Mouse (Mus musculus): ENCODE data around the gene Syt1. TPM values are rescaled to one million over a fixed set of nuclear protein-coding genes. Genes with fewer than 3 reads are reported as not detected.

Gene Syt1
- polyA plus RNA-seq, 1 experiment from 2014 or later: 116 TPM

DNA sequence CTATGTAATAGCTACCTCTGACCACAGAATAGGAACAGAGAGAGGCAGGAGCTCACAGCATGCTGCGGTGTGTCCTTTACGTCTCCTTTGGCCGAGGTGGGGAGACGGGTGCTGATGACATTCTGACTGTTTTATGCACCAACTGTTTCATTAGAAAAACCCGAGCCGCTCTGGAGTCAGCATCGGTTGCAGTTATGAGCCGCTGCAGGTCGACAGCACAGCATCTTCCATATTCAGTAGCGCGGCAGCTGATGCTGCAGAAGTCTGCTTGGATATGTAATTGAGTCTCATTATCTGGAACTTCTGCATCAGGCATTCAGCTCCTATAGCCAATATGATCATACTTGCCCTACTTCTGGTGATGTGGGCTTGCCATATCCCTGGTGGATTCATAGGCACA, 485.3 kb downstream of the Syt1 start:
- no peak for ATAC-seq (ENCODE audit: low FRiP score)
- H3K27ac ChIP-seq: peak overlapping the region; percentile 43; the same call in 1 of the 2 replicates
- 77% methylated on average over 11 of the region's 11 CpGs for WGBS

DNA sequence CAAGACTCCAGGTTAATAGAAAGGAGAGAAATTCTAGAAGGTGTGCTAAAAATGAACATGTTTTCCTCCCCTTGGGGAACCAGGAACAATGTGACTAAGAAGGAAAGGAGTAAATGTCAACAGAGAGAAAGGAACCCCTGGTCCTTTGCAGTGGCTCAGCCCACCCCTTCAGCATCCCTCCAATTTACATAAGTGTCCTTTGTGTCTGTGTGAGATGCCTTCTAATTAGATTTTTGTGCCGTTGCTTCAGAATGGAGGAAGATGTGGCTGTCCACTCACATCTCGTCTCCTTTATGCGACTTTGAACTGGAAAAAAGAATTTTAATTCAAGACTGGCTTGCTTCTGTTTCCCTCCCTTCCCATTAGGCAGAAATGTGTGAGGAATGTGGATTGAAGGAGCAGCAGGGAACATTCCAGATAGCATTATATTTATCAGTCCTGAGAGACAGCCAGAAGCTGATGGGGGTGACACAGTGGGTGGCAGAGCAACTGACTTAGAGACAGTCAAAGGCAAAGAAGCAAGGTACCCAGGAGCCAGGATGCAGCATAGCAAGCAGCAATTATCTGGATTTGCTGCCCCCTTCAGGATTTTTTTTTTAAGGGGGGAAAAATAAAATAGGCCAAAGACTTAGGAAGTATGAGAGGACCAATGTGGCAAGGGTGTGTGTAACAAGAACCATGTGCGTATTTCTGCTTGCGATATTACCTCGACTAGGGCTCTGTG, 486.3 kb downstream of the Syt1 start:
- Histone ChIP-seq H3K27ac (peak overlapping the region; percentile 21; the same call in 1 of the 2 replicates), H3K36me3 (replicated peaks; ENCODE audit: control insufficient read depth, insufficient read depth) (no peaks in the 10 kb centered on the region), H3K4me1 (replicated peaks; ENCODE audit: control insufficient read depth, insufficient read depth, low read length) (no peaks in the 10 kb centered on the region; the same call in 1 of the 2 replicates), H3K27me3 (ENCODE audit: control insufficient read depth, insufficient read depth, low read length) (no peaks in the 10 kb centered on the region), H3K9ac (no peak overlapping the region), H3K4me3 (replicated peaks; ENCODE audit: low read length) (no peak overlapping the region), H3K4me2 (replicated peaks) (no peak overlapping the region), H3K9me3 (ENCODE audit: control insufficient read depth, low read length) (no peaks in the 10 kb centered on the region)
- ATAC-seq (ENCODE audit: low FRiP score) (peak; percentile 68; the same call in 1 of the 2 replicates), DNase-seq (ENCODE audit: low spot score) (no peak)
- WGBS: 43% methylated on average over 6 of the region's 6 CpGs

More for the DNA sequence above, 485.3 kb downstream of the Syt1 start:
- Histone ChIP-seq H3K4me1 (replicated peaks; ENCODE audit: control insufficient read depth, insufficient read depth, low read length) (no peaks in the 10 kb centered on the region; the same call in 1 of the 2 replicates), H3K9me3 (ENCODE audit: control insufficient read depth, low read length) (no peaks in the 10 kb centered on the region), H3K27me3 (ENCODE audit: control insufficient read depth, insufficient read depth, low read length) (no peaks in the 10 kb centered on the region), H3K36me3 (replicated peaks; ENCODE audit: control insufficient read depth, insufficient read depth) (no peaks in the 10 kb centered on the region), H3K4me2 (replicated peaks) (no peak overlapping the region), H3K4me3 (replicated peaks; ENCODE audit: low read length) (no peak overlapping the region), H3K9ac (no peak overlapping the region)
- no peak for DNase-seq (ENCODE audit: low spot score)

DNA sequence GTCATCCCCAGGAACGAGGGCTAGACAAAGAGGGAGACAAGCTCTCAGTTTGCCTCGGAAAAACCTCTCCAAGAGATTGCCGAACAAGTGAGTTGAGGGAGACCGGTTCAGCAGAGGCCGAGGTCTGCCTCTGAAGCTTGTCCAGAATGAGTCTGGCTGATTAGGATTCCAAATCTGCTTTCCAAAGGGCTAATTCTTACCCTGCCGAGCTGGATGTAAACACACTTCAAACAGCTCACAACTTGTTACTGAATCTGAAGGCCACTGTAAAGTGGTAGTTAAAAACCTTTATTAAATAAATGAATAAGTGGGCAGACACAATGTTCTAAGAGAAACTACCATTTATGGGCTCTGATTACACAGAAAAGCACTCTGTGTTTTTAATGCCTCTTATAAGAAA, 491.6 kb downstream of the Syt1 start:
- H3K36me3 ChIP-seq (replicated peaks; ENCODE audit: control insufficient read depth, insufficient read depth): no peaks in the 10 kb centered on the region
- H3K4me2 ChIP-seq (replicated peaks): no peak overlapping the region
- ATAC-seq (ENCODE audit: low FRiP score): no peak
- H3K9ac ChIP-seq: no peak overlapping the region
- H3K9me3 ChIP-seq (ENCODE audit: control insufficient read depth, low read length): no peaks in the 10 kb centered on the region
- no peaks in the 10 kb centered on the region for H3K27me3 ChIP-seq (ENCODE audit: control insufficient read depth, insufficient read depth, low read length)
- H3K27ac ChIP-seq: no peak overlapping the region
- WGBS: 56% methylated on average over 6 of the region's 6 CpGs
- no peaks in the 10 kb centered on the region; the same call in 1 of the 2 replicates for H3K4me1 ChIP-seq (replicated peaks; ENCODE audit: control insufficient read depth, insufficient read depth, low read length)
- no peak for DNase-seq (ENCODE audit: low spot score)
- H3K4me3 ChIP-seq (replicated peaks; ENCODE audit: low read length): no peak overlapping the region

DNA sequence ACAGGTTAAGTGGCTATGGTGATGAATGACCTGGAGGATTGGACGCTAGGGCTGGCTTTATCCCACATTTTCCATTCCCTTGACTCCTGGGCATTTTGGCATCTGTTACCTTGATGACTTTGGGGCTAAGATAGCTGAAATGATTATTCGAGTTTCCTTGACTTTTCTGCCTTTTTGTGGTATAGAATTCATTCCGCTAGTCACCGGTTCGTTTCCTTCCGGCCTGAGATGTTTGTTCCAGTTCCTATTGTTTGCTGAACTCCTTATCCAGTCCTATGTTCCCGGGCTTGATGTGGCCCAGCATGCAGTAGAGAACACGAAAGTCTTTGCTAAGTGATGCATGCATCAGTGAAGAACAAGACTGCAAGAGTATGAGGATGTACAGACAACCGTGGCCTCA, 493.7 kb downstream of the Syt1 start:
- Histone ChIP-seq H3K9ac (no peak overlapping the region), H3K27ac (no peak overlapping the region), H3K27me3 (ENCODE audit: control insufficient read depth, insufficient read depth, low read length) (no peaks in the 10 kb centered on the region), H3K4me2 (replicated peaks) (no peak overlapping the region), H3K36me3 (replicated peaks; ENCODE audit: control insufficient read depth, insufficient read depth) (no peaks in the 10 kb centered on the region), H3K4me1 (replicated peaks; ENCODE audit: control insufficient read depth, insufficient read depth, low read length) (no peaks in the 10 kb centered on the region), H3K4me3 (replicated peaks; ENCODE audit: low read length) (no peak overlapping the region), H3K9me3 (ENCODE audit: control insufficient read depth, low read length) (no peaks in the 10 kb centered on the region)
- DNase-seq (ENCODE audit: low spot score) (no peak), ATAC-seq (ENCODE audit: low FRiP score) (no peak)
- 74% methylated on average over 9 of the region's 9 CpGs for WGBS

DNA sequence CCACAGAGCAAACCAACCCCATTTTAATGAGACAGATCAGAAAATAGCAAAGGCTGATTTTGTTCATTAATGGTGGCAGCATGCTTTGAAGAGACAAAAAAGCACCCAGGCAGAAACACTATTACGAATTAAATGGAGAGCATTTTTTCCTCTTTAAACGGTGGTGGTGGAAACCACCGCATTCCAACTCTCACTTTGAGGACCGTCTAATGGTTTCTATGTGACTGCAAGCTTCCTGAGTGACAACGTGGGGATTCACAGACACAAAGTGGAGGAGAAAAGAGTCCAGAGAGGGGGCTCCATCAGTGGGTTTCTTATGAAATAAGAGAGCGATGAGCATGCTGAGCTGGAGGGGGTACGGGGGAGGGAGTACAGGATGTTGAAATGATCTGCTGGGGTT, 496.1 kb downstream of the Syt1 start:
- DNase-seq (ENCODE audit: low spot score) (no peak), ATAC-seq (ENCODE audit: low FRiP score) (no peak)
- H3K9me3 ChIP-seq (ENCODE audit: control insufficient read depth, low read length): no peaks in the 10 kb centered on the region
- WGBS: 56% methylated on average over 7 of the region's 7 CpGs
- H3K9ac ChIP-seq: no peak overlapping the region
- H3K27me3 ChIP-seq (ENCODE audit: control insufficient read depth, insufficient read depth, low read length): no peaks in the 10 kb centered on the region
- H3K4me3 ChIP-seq (replicated peaks; ENCODE audit: low read length): no peak overlapping the region
- H3K4me2 ChIP-seq (replicated peaks): no peak overlapping the region
- H3K27ac ChIP-seq: no peak overlapping the region
- no peaks in the 10 kb centered on the region for H3K36me3 ChIP-seq (replicated peaks; ENCODE audit: control insufficient read depth, insufficient read depth)
- no peaks in the 10 kb centered on the region for H3K4me1 ChIP-seq (replicated peaks; ENCODE audit: control insufficient read depth, insufficient read depth, low read length)

DNA sequence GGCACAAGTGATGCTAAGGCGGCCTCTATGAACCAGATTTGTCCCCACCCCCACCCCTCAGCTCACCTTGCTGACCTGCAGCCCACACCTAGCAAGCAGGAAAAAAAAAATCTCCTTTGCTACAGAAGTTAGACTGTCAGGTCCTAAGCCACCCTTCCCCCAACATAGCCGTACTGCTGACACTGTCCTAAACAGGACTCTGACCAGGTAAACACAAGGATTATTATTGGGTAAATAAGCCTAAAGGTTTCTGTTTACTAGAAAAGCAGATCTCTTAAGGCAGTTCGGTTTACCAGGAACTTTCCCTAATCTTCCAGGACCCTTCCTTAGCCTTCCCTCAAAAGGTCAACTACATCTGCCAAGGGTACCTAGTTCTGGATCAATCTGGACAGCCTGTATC, 501.2 kb downstream of the Syt1 start:
- no peaks in the 10 kb centered on the region for H3K27me3 ChIP-seq (ENCODE audit: control insufficient read depth, insufficient read depth, low read length)
- WGBS: 86% methylated on average over 3 of the region's 3 CpGs

DNA sequence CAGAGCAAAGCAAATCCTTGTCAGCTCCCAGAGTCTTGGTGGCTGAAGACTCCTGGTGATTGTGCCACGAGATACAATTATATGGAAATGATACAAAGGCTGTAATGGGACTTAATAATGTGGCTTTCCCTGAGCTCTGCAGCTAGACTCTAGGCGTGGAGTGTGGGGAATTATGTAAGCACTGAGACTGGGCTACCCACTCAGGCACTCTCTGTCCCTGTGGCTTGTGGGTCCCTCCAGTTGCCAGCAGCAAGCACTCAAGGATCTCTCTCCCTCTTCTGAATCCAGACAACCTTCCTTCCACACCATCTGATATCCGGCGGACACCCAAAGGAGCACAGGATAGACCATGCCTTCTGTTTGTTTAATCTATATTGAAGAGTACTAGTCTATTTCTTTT, 503.9 kb downstream of the Syt1 start:
- Histone ChIP-seq H3K9me3 (ENCODE audit: control insufficient read depth, low read length) (no peaks in the 10 kb centered on the region), H3K4me2 (replicated peaks) (no peak overlapping the region), H3K4me3 (replicated peaks; ENCODE audit: low read length) (no peak overlapping the region), H3K27me3 (ENCODE audit: control insufficient read depth, insufficient read depth, low read length) (no peaks in the 10 kb centered on the region), H3K36me3 (replicated peaks; ENCODE audit: control insufficient read depth, insufficient read depth) (no peaks in the 10 kb centered on the region), H3K9ac (no peak overlapping the region), H3K27ac (no peak overlapping the region), H3K4me1 (replicated peaks; ENCODE audit: control insufficient read depth, insufficient read depth, low read length) (no peaks in the 10 kb centered on the region; the same call in 1 of the 2 replicates)
- ATAC-seq (ENCODE audit: low FRiP score) (no peak), DNase-seq (ENCODE audit: low spot score) (no peak)
- 89% methylated on average over 4 of the region's 4 CpGs for WGBS

More for the DNA sequence above, 501.2 kb downstream of the Syt1 start:
- H3K9me3 ChIP-seq (ENCODE audit: control insufficient read depth, low read length): no peaks in the 10 kb centered on the region
- ATAC-seq (ENCODE audit: low FRiP score): no peak
- no peak overlapping the region for H3K4me3 ChIP-seq (replicated peaks; ENCODE audit: low read length)
- no peak overlapping the region for H3K27ac ChIP-seq
- H3K4me2 ChIP-seq (replicated peaks): no peak overlapping the region
- DNase-seq (ENCODE audit: low spot score): no peak
- no peaks in the 10 kb centered on the region for H3K36me3 ChIP-seq (replicated peaks; ENCODE audit: control insufficient read depth, insufficient read depth)
- H3K4me1 ChIP-seq (replicated peaks; ENCODE audit: control insufficient read depth, insufficient read depth, low read length): no peaks in the 10 kb centered on the region; the same call in 1 of the 2 replicates
- no peak overlapping the region for H3K9ac ChIP-seq

DNA sequence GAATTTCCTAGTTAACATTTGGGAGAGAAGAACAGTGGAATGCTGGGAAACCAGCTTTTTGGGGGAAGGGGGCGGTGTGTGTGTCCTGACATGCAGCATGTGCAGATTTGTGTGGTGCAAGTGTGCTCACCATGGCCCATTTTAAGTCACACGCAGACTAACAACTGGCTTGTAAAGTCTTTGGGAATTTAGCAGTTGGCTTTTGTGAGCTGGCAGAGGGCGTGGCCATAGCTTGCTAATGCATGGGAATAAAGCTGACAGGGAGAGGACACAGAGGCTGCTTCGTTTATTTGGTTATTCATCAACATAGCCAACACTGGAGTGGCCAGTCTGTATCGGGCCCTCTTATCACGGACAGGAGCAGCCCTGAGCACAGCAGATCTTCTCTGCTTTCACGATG, 505.9 kb downstream of the Syt1 start:
- WGBS: 63% methylated on average over 7 of the region's 7 CpGs
- Histone ChIP-seq H3K4me2 (replicated peaks) (no peak overlapping the region), H3K36me3 (replicated peaks; ENCODE audit: control insufficient read depth, insufficient read depth) (no peaks in the 10 kb centered on the region; the same call in 1 of the 2 replicates), H3K4me3 (replicated peaks; ENCODE audit: low read length) (no peak overlapping the region), H3K9me3 (ENCODE audit: control insufficient read depth, low read length) (no peaks in the 10 kb centered on the region), H3K27me3 (ENCODE audit: control insufficient read depth, insufficient read depth, low read length) (no peaks in the 10 kb centered on the region), H3K27ac (no peak overlapping the region), H3K9ac (no peak overlapping the region), H3K4me1 (replicated peaks; ENCODE audit: control insufficient read depth, insufficient read depth, low read length) (no peaks in the 10 kb centered on the region; the same call in 1 of the 2 replicates)
- no peak for ATAC-seq (ENCODE audit: low FRiP score)
- DNase-seq (ENCODE audit: low spot score): no peak

DNA sequence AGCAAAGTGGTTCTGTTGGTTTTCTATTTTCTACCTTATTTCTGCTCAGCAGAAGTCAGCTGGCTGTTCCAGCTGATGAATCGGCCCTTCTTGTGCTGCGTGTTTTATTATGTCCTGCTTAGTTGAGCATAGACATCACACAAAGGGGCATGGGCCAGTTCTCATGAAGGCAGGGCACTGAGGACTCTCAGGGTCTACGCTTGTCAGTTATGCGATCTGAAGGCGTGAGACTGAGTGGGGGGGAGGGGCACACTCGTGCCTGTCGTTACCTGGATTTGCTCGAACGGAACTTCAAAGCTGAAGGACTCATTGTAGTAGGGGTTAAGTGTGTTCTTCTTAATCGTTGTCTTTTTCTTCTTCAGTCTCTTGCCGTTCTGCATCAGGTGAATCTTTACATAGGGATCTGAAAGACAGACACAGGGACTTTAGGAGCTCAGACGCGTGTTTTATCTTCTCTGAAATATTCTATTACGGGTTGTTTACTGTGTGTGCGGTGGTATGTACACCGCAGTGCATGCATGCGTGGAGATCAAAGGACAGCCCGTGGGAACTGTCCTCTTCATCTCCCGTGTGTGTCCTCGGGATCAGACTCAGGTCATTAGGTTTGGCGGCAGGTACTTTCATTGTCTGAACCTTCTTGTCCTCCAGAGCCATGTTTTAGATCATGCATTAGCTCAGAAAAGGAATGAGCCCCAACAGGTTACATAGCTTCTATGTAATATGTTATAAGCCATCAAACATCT, 506.5 kb downstream of the Syt1 start:
- WGBS: 64% methylated on average over 21 of the region's 21 CpGs
- H3K9ac ChIP-seq: no peak overlapping the region
- no peak overlapping the region for H3K4me2 ChIP-seq (replicated peaks)
- no peaks in the 10 kb centered on the region for H3K27me3 ChIP-seq (ENCODE audit: control insufficient read depth, insufficient read depth, low read length)
- DNase-seq (ENCODE audit: low spot score) (no peak), ATAC-seq (ENCODE audit: low FRiP score) (no peak)
- no peaks in the 10 kb centered on the region; the same call in 1 of the 2 replicates for H3K4me1 ChIP-seq (replicated peaks; ENCODE audit: control insufficient read depth, insufficient read depth, low read length)
- H3K27ac ChIP-seq: no peak overlapping the region
- no peaks in the 10 kb centered on the region; the same call in 1 of the 2 replicates for H3K36me3 ChIP-seq (replicated peaks; ENCODE audit: control insufficient read depth, insufficient read depth)
- H3K9me3 ChIP-seq (ENCODE audit: control insufficient read depth, low read length): no peaks in the 10 kb centered on the region
- no peak overlapping the region for H3K4me3 ChIP-seq (replicated peaks; ENCODE audit: low read length)

All from hindbrain, embryonic 14.5 days (tissue).